Mouse (Mus musculus) neural tube, embryonic 11.5 days (tissue): ENCODE data around the gene Erbb2. TPM values are rescaled to one million over a fixed set of nuclear protein-coding genes. Genes with fewer than 3 reads are reported as not detected.

Experiments
- ATAC-seq: fragments of 200-750 bp; cut with Nextera tagmentation; 2 replicates; pipeline ENCODE4 v1.8.0; 2017; ENCODE audit warnings: moderate number of reproducible peaks, mild to moderate bottlenecking, moderate TSS enrichment, moderate library complexity; ENCODE audit not compliant: insufficient read depth, low FRiP score, low TSS enrichment
- DNase-seq: peaks from one replicate; pipeline ENCODE4 v3.0.0-alpha.2; 2015; ENCODE audit warnings: low spot score
- H3K27ac ChIP-seq: fragments of 300-500 bp; sonication (generic); 2 replicates; pipeline ENCODE4 v1.5.1; 2014; ENCODE audit warnings: low read depth, mild to moderate bottlenecking, low read length
- H3K27me3 ChIP-seq: fragments of 300-500 bp; sonication (generic); 2 replicates; pipeline ENCODE4 v1.6.1; 2014; ENCODE audit warnings: mild to moderate bottlenecking, low read length, mixed read lengths; ENCODE audit not compliant: control insufficient read depth, insufficient read depth
- H3K36me3 ChIP-seq: fragments of 300-500 bp; sonication (generic); 2 replicates; pipeline ENCODE4 v1.6.1; 2014; ENCODE audit warnings: mild to moderate bottlenecking, low read length, moderate library complexity, mixed read lengths; ENCODE audit not compliant: control insufficient read depth, insufficient read depth
- H3K4me1 ChIP-seq: fragments of 300-500 bp; sonication (generic); 2 replicates; pipeline ENCODE4 v1.6.1; 2014; ENCODE audit warnings: low read length, mixed read lengths; ENCODE audit not compliant: control insufficient read depth, insufficient read depth
- H3K4me2 ChIP-seq: fragments of 300-500 bp; sonication (generic); 2 replicates; pipeline ENCODE4 v1.6.1; 2014; ENCODE audit warnings: low read depth, mild to moderate bottlenecking, moderate library complexity
- H3K4me3 ChIP-seq: fragments of 300-500 bp; sonication (generic); 2 replicates; pipeline ENCODE4 v1.5.1; 2014; ENCODE audit warnings: low read depth, low read length
- H3K9ac ChIP-seq: fragments of 300-500 bp; sonication (generic); 2 replicates; pipeline ENCODE4 v1.6.1; 2014; ENCODE audit warnings: mild to moderate bottlenecking, low read length
- H3K9me3 ChIP-seq: fragments of 300-500 bp; sonication (generic); 2 replicates; pipeline ENCODE4 v1.6.1; 2016; ENCODE audit warnings: low read length; ENCODE audit not compliant: control insufficient read depth
- WGBS: fragments of 180-500 bp; shearing (Covaris S2); extraction: QIAGEN DNeasy Blood & Tissue Kit; methylation state at CpG from one replicate; pipeline ENCODE4 v1.1.7; 2014; 5-methylcytosine and 5-hydroxymethylcytosine counted together
- polyA plus RNA-seq: library from polyadenylated mRNA; unstranded; fragments of >200 nt; fragmentation: Nextera tagmentation; extraction: Ambion mirVana; gene quantifications from 2 replicates; pipeline ENCODE4 v1.2.1, GENCODE M21; 2014

Gene Erbb2
- polyA plus RNA-seq, 1 experiment from 2014 or later = 22.3 TPM

DNA sequence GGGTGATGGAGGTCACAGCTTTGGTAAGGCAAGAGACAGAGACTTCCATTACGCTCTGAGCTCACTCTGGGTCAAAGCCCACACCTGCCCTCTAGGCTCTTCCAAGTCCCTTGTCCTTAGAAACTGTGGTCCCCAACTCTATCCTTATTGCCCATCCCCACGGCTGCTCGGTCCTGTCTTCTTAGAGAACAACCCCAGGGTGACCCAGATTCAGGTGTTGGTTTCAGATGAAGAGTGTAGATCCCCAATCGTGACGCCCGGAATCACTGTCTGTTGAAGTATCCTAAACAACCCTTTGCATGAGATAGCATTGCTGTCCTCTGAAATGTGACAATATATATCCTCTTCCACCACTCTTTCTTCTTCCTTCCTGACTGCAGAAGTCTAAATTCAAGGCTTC lies 50.0 kb downstream of the Erbb2 start:
- H3K9ac ChIP-seq = no peak overlapping the region
- ATAC-seq = no peak
- no peaks in the 10 kb centered on the region for H3K4me1 ChIP-seq
- 90% methylated on average over 6 of the region's 6 CpGs for WGBS
- H3K36me3 ChIP-seq = no peaks in the 10 kb centered on the region
- no peak overlapping the region for H3K27ac ChIP-seq
- no peak overlapping the region for H3K4me3 ChIP-seq
- peaks cover 19% of the 10 kb centered on the region for H3K27me3 ChIP-seq
- no peak for DNase-seq
- H3K9me3 ChIP-seq = no peaks in the 10 kb centered on the region
- H3K4me2 ChIP-seq = no peak overlapping the region

GRCm38 (mm10) chr11:98463911-98464310 lies 51.6 kb downstream of the Erbb2 start:
- H3K36me3 ChIP-seq = no peaks in the 10 kb centered on the region
- peaks cover 10% of the 10 kb centered on the region for H3K27me3 ChIP-seq
- H3K9me3 ChIP-seq = no peaks in the 10 kb centered on the region
- no peak for ATAC-seq
- WGBS = 93% methylated on average over 9 of the region's 9 CpGs
- H3K9ac ChIP-seq = no peak overlapping the region
- H3K4me1 ChIP-seq = no peaks in the 10 kb centered on the region
- no peak for DNase-seq
- no peak overlapping the region for H3K4me2 ChIP-seq
- no peak overlapping the region for H3K4me3 ChIP-seq
- no peak overlapping the region for H3K27ac ChIP-seq

DNA sequence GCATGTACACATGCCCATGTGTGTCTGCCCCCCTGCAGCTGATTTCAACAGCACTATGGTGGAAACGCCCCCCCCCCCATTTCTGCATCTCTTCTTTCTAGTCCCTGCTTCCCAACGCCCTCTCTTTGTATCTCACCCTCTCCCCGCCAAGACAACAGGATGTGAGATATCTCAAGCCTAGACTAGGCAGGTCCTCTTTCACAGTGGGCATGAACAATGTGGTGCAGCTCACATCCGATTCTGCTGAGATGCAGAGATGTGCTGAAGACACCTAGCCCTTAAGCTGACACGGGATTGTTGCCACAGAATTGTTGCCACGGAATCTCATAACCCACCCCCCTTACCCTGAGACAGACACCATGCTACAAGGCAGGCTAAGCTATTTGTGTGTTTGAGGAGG lies 52.2 kb downstream of the Erbb2 start:
- Histone ChIP-seq H3K36me3 (no peaks in the 10 kb centered on the region), H3K4me3 (no peak overlapping the region), H3K27me3 (peaks cover 4% of the 10 kb centered on the region), H3K4me1 (no peaks in the 10 kb centered on the region), H3K4me2 (no peak overlapping the region), H3K27ac (no peak overlapping the region), H3K9me3 (no peaks in the 10 kb centered on the region), H3K9ac (no peak overlapping the region)
- 80% methylated on average over 6 of the region's 6 CpGs for WGBS
- DNase-seq (no peak), ATAC-seq (no peak)

DNA sequence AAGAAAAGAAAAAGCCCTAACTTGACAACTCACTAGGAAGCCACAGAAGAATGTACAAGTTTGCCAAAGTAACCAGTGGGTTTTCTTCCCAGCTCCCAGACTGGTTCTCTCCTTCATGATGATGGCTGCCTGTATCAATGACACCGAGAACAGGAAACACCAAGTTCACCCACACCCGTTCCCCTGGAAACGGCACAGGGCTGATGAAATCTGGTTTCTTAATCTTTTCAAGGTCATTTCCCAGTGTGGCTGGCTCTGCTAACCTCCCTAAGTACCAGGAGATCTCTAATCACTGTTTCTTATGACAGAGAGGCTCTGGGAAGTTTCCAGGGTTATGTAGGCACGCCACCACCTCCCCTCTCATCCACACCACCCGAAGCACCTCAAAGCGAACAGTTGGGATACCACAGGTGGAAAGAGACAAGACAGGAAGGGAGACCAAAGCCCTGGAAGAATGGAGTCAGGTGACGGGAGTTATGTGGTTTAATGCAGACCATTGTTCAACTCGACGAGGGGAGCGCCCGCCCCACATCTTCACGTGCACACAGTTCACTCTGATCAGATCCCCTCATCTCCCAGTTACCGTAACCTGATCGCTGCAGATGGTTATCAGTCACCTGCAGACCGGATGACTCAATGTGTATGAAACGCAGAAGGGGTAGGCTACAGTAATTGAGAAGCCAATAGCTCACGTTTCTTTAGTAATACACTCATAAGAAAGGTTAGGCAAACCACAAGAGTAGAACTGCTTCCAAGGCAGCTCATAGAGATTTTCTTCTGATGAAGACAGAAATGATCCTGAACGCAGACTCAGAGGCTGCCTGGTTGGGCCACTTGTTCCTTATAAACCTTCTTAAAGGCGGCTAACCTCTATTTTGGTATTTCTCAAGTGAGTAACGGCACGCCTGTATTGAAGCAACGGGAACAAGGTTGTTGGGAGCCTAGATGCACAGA lies 57.8 kb downstream of the Erbb2 start:
- DNase-seq (no peak), ATAC-seq (no peak)
- Histone ChIP-seq H3K4me2 (no peak overlapping the region), H3K9ac (no peak overlapping the region), H3K4me3 (no peak overlapping the region), H3K9me3 (no peaks in the 10 kb centered on the region), H3K27me3 (no peaks in the 10 kb centered on the region), H3K36me3 (no peaks in the 10 kb centered on the region), H3K4me1 (no peaks in the 10 kb centered on the region), H3K27ac (no peak overlapping the region)
- 84% methylated on average over 22 of the region's 22 CpGs for WGBS

GRCm38 (mm10) chr11:98470795-98471194 lies 58.5 kb downstream of the Erbb2 start:
- H3K27ac ChIP-seq = no peak overlapping the region
- H3K4me2 ChIP-seq = no peak overlapping the region
- 78% methylated on average over 6 of the region's 6 CpGs for WGBS
- H3K27me3 ChIP-seq = no peaks in the 10 kb centered on the region
- H3K9me3 ChIP-seq = no peaks in the 10 kb centered on the region
- no peak overlapping the region for H3K9ac ChIP-seq
- H3K4me1 ChIP-seq = no peaks in the 10 kb centered on the region
- no peak overlapping the region for H3K4me3 ChIP-seq
- H3K36me3 ChIP-seq = no peaks in the 10 kb centered on the region
- ATAC-seq (no peak), DNase-seq (no peak)

- no peak for DNase-seq
- Histone ChIP-seq H3K9ac (no peak overlapping the region), H3K9me3 (no peaks in the 10 kb centered on the region), H3K27me3 (no peaks in the 10 kb centered on the region), H3K4me3 (no peak overlapping the region), H3K36me3 (no peaks in the 10 kb centered on the region), H3K4me1 (no peaks in the 10 kb centered on the region), H3K4me2 (no peak overlapping the region), H3K27ac (no peak overlapping the region)
- no peak for ATAC-seq
- 42% methylated on average over 4 of the region's 4 CpGs for WGBS
Measured at GRCm38 (mm10) chr11:98472696-98473095, 60.4 kb downstream of the Erbb2 start.

DNA sequence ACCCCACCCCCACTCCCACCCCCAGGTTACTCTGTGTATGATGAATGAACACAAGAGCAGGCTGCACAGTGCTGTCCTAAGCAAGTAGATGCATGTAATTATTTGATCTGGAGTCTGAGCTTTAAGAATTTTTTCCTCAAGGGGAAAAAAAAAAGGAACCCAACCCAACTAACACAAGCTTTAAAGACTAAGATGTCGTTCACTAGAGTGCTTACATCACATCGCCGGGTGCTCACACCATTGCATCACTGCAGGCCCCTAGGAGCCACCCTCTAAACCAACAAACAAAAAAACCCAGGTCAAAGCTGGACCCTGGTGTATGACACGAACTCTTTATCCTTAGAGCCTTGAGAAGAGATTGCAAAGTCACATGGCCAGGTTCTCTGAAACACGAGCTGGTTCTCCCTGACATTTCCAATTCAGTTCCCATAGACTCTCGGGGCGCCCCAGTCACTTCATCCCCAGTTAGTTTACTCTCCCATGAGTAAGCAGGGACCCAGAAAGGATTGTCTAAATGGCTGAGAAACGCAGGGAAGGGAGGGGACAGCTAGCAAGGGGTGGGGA lies 61.7 kb downstream of the Erbb2 start:
- Histone ChIP-seq H3K9ac (no peak overlapping the region), H3K9me3 (no peaks in the 10 kb centered on the region), H3K27me3 (no peaks in the 10 kb centered on the region), H3K4me3 (no peak overlapping the region), H3K4me1 (no peaks in the 10 kb centered on the region), H3K4me2 (no peak overlapping the region), H3K27ac (no peak overlapping the region), H3K36me3 (no peaks in the 10 kb centered on the region)
- 75% methylated on average over 8 of the region's 8 CpGs for WGBS
- ATAC-seq (no peak), DNase-seq (no peak)

GRCm38 (mm10) chr11:98474967-98475366 lies 62.7 kb downstream of the Erbb2 start:
- Histone ChIP-seq H3K4me3 (no peak overlapping the region), H3K36me3 (no peaks in the 10 kb centered on the region), H3K4me1 (no peaks in the 10 kb centered on the region), H3K27ac (no peak overlapping the region), H3K4me2 (no peak overlapping the region), H3K9me3 (no peaks in the 10 kb centered on the region), H3K9ac (no peak overlapping the region), H3K27me3 (no peaks in the 10 kb centered on the region)
- WGBS = 89% methylated on average over 11 of the region's 11 CpGs
- ATAC-seq (no peak), DNase-seq (no peak)
